Mouse (Mus musculus) liver, embryonic 16.5 days (tissue): ENCODE results near the gene Olfr175-ps1. TPM values are rescaled to one million over a fixed set of nuclear protein-coding genes. Genes with fewer than 3 reads are reported as not detected.

Experiments
- ATAC-seq: fragments of 200-750 bp; cut with Nextera tagmentation; 2 replicates; pipeline ENCODE4 v1.8.0; 2017; ENCODE audit warnings: low read depth, mild to moderate bottlenecking, moderate number of reproducible peaks, moderate library complexity
- H3K27ac ChIP-seq: fragments of 300-500 bp; sonication (generic); 2 replicates; pipeline ENCODE4 v1.5.1; 2014; ENCODE audit warnings: mild to moderate bottlenecking, low read length
- H3K27me3 ChIP-seq: fragments of 300-500 bp; sonication (generic); 2 replicates; pipeline ENCODE4 v1.6.1; 2014; ENCODE audit warnings: low read depth, low read length, mixed read lengths; ENCODE audit not compliant: control insufficient read depth, insufficient read depth
- H3K36me3 ChIP-seq: fragments of 300-500 bp; sonication (generic); 2 replicates; pipeline ENCODE4 v1.6.1; 2014; ENCODE audit warnings: mild to moderate bottlenecking; ENCODE audit not compliant: control insufficient read depth, insufficient read depth
- H3K4me1 ChIP-seq: fragments of 300-500 bp; sonication (generic); 2 replicates; pipeline ENCODE4 v1.6.1; 2014; ENCODE audit warnings: low read depth, low read length, mixed read lengths; ENCODE audit not compliant: control insufficient read depth
- H3K4me2 ChIP-seq: fragments of 300-500 bp; sonication (generic); 2 replicates; pipeline ENCODE4 v1.6.1; 2014; ENCODE audit warnings: low read depth, low read length, mixed read lengths
- H3K4me3 ChIP-seq: fragments of 300-500 bp; sonication (generic); 2 replicates; pipeline ENCODE4 v1.5.1; 2014; ENCODE audit warnings: low read depth, mild to moderate bottlenecking, low read length
- H3K9ac ChIP-seq: fragments of 300-500 bp; sonication (generic); 2 replicates; pipeline ENCODE4 v1.6.1; 2014; ENCODE audit warnings: low read depth, low read length
- H3K9me3 ChIP-seq: fragments of 300-500 bp; sonication (generic); replicated peaks from 2 replicates; pipeline ENCODE4 v1.6.1; 2016; ENCODE audit warnings: low read length; ENCODE audit not compliant: control insufficient read depth
- WGBS: fragments of 180-500 bp; shearing (Covaris S2); extraction: QIAGEN DNeasy Blood & Tissue Kit; methylation state at CpG from one replicate; pipeline ENCODE4 v1.1.7; 2014; ENCODE audit not compliant: insufficient replicate concordance; 5-methylcytosine and 5-hydroxymethylcytosine counted together
- polyA plus RNA-seq: library from polyadenylated mRNA; unstranded; fragments of >200 nt; fragmentation: Nextera tagmentation; extraction: Ambion mirVana; gene quantifications from 2 replicates; pipeline ENCODE4 v1.2.1, GENCODE M21; 2015

The Olfr175-ps1 gene
- polyA plus RNA-seq: not detected in 2 replicates

- H3K4me1 ChIP-seq: no peaks in the 10 kb centered on the region
- no peak within 1 kb of the TSS for H3K27ac ChIP-seq
- WGBS: 42% methylated on average over 1 of the region's 1 CpGs
- no peak within 1 kb of the TSS for H3K4me3 ChIP-seq
- H3K9ac ChIP-seq: no peak within 1 kb of the TSS
- H3K4me2 ChIP-seq: no peak within 1 kb of the TSS
- H3K9me3 ChIP-seq: no peaks in the 10 kb centered on the region
- H3K36me3 ChIP-seq: no peaks in the 10 kb centered on the region
- ATAC-seq: no peak
- H3K27me3 ChIP-seq: no peaks in the 10 kb centered on the region
Measured at GRCm38 (mm10) chr16:58826732-58827319, at the start of gene Olfr175-ps1. Gene Olfr175-ps1 (minus strand): TSS chr16:58826782.

GRCm38 (mm10) chr16:58874668-58875067 lies 48.1 kb upstream of the Olfr175-ps1 start, which contains the start of gene Olfr177:
Gene Olfr177 (minus strand): TSS chr16:58874768.
- H3K4me2 ChIP-seq: no peak within 1 kb of the TSS
- H3K9ac ChIP-seq: no peak within 1 kb of the TSS
- no peak within 1 kb of the TSS for H3K27ac ChIP-seq
- no peak for ATAC-seq
- H3K4me3 ChIP-seq: no peak within 1 kb of the TSS
- no peaks in the 10 kb centered on the region for H3K27me3 ChIP-seq
- WGBS: 44% methylated on average over 1 of the region's 1 CpGs
- H3K9me3 ChIP-seq: no peaks in the 10 kb centered on the region
- no peaks in the 10 kb centered on the region for H3K4me1 ChIP-seq
- no peaks in the 10 kb centered on the region for H3K36me3 ChIP-seq

GRCm38 (mm10) chr16:58861479-58861878 lies 34.9 kb upstream of the Olfr175-ps1 start:
- no peak overlapping the region for H3K4me2 ChIP-seq

GRCm38 (mm10) chr16:58860032-58860737 lies 33.6 kb upstream of the Olfr175-ps1 start:
- Histone ChIP-seq H3K36me3 (no peaks in the 10 kb centered on the region), H3K9me3 (no peaks in the 10 kb centered on the region), H3K4me3 (no peak overlapping the region), H3K27ac (no peak overlapping the region), H3K9ac (no peak overlapping the region), H3K4me1 (no peaks in the 10 kb centered on the region), H3K4me2 (no peak overlapping the region), H3K27me3 (no peaks in the 10 kb centered on the region)
- ATAC-seq: no peak
- 55% methylated on average over 2 of the region's 2 CpGs for WGBS

More at GRCm38 (mm10) chr16:58861479-58861878, 34.9 kb upstream of the Olfr175-ps1 start:
- Histone ChIP-seq H3K9ac (no peak overlapping the region), H3K9me3 (no peaks in the 10 kb centered on the region), H3K4me3 (no peak overlapping the region), H3K36me3 (no peaks in the 10 kb centered on the region), H3K4me1 (no peaks in the 10 kb centered on the region), H3K27me3 (no peaks in the 10 kb centered on the region), H3K27ac (no peak overlapping the region)
- no peak for ATAC-seq
- 47% methylated on average over 1 of the region's 1 CpGs for WGBS

- Histone ChIP-seq H3K9ac (no peak within 1 kb of the TSS), H3K9me3 (no peaks in the 10 kb centered on the region), H3K36me3 (no peaks in the 10 kb centered on the region), H3K27ac (no peak within 1 kb of the TSS), H3K27me3 (no peaks in the 10 kb centered on the region), H3K4me2 (no peak within 1 kb of the TSS), H3K4me1 (no peaks in the 10 kb centered on the region), H3K4me3 (no peak within 1 kb of the TSS)
- no peak for ATAC-seq
- 37% methylated on average over 2 of the region's 2 CpGs for WGBS
Measured at GRCm38 (mm10) chr16:58800168-58800567, 26.4 kb downstream of the Olfr175-ps1 start, which contains the start of gene Olfr173. Gene Olfr173 (minus strand): TSS chr16:58800268.

Other genes with a start within 250 kb of the Olfr175-ps1 start
- not detected in 2 replicates for gene Gm813, start 209.8 kb downstream of the Olfr175-ps1 start, polyA plus RNA-seq
- gene E330017A01Rik, start 188.0 kb downstream of the Olfr175-ps1 start, polyA plus RNA-seq: not detected in 2 replicates
- gene Cpox, start 156.5 kb downstream of the Olfr175-ps1 start, polyA plus RNA-seq: 356 and 399 TPM in 2 replicates
- not detected in 2 replicates for gene Gpr15, start 107.7 kb downstream of the Olfr175-ps1 start, polyA plus RNA-seq
- gene Cldnd1, start 98.9 kb downstream of the Olfr175-ps1 start, polyA plus RNA-seq: 23.8 and 24.2 TPM in 2 replicates
- not detected in 2 replicates for gene Olfr172, start 63.6 kb downstream of the Olfr175-ps1 start, polyA plus RNA-seq
- gene Olfr173, start 26.5 kb downstream of the Olfr175-ps1 start, polyA plus RNA-seq: not detected in 2 replicates
- not detected in 2 replicates for gene Olfr177, start 48.0 kb upstream of the Olfr175-ps1 start, polyA plus RNA-seq
- not detected in 2 replicates for gene Olfr178, start 65.3 kb upstream of the Olfr175-ps1 start, polyA plus RNA-seq
- not detected in 2 replicates for gene Olfr181, start 102.0 kb upstream of the Olfr175-ps1 start, polyA plus RNA-seq
- gene Olfr180, start 102.6 kb upstream of the Olfr175-ps1 start, polyA plus RNA-seq: not detected in 2 replicates
- gene Olfr183, start 168.6 kb upstream of the Olfr175-ps1 start, polyA plus RNA-seq: not detected in 2 replicates
- gene Olfr186, start 203.5 kb upstream of the Olfr175-ps1 start, polyA plus RNA-seq: not detected in 2 replicates
- gene Olfr187, start 213.0 kb upstream of the Olfr175-ps1 start, polyA plus RNA-seq: not detected in 2 replicates